Mouse (Mus musculus): ENCODE measurements around the gene Uprt. TPM values are rescaled to one million over a fixed set of nuclear protein-coding genes. Genes with fewer than 3 reads are reported as not detected.

Gene Uprt
- polyA plus RNA-seq (2014; fragmentation: Nextera tagmentation; extraction: Ambion mirVana), result 1.4 and 2.1 TPM in 2 replicates

DNA sequence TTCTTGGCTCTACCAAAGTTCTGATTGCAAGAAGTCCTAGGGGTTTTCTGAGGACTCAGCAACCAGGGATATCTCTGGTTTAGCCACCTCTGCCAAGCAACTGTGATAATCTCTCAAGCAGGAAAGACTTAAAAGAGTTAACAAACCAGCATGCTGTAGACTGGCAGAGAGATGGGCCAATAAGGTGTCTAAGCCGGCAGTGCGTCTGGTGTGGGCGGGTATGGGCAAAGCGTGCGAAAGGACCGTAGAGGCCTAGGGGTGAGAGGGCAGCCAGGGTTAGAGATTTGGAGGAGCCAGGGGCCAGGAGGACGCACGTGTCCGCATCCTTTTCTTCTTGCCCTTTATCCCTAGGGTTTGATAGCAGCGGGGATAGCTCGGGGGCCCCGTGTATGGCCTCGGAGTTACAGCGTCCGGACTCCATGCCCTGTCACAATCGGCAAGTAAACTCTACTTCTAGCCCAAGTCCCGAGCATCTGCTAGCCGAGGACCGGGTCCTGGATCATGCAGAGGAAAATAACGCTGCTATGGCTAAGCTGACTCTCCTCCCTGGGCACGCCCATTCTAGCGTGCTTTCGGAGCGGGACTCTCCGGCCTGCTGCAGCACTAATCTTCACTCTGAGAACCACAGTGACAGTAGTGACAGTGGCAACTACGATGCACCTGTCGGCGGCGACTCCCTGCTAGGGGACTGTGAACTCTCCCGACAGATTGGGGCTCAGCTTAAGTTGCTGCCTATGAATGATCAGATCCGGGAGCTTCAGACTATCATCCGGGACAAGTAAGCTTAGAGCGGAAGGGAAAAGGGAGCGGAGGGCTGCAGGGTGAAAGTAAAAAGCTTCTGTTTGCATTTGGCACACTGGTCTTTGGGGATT is at the start of gene Uprt:
Gene Uprt (plus strand): TSS at position 247 of the 872 bp plus-strand sequence.
- Histone ChIP-seq H3K4me1 (ENCODE audit: control insufficient read depth, insufficient read depth, low read length) (no peaks in the 10 kb centered on the region), H3K27ac (replicated peaks; ENCODE audit: low read depth, low read length) (no peak within 1 kb of the TSS), H3K4me3 (ENCODE audit: low read depth, low read length) (peak within 1 kb of the TSS; percentile 50), H3K36me3 (ENCODE audit: control insufficient read depth, insufficient read depth, low read length) (no peaks in the 10 kb centered on the region), H3K27me3 (ENCODE audit: control insufficient read depth, insufficient read depth, low read length) (peaks cover 10% of the 10 kb centered on the region), H3K9ac (ENCODE audit: low read length) (peak within 1 kb of the TSS; percentile 59), H3K4me2 (ENCODE audit: low read depth, severe bottlenecking) (peak within 1 kb of the TSS; percentile 51), H3K9me3 (ENCODE audit: control insufficient read depth, low read length) (no peaks in the 10 kb centered on the region)
- peak; percentile 79; the same call in 1 of the 2 replicates for ATAC-seq (ENCODE audit: insufficient number of reproducible peaks, low FRiP score, low TSS enrichment, low read depth)
- DNase-seq (ENCODE audit: low spot score), result peak; percentile 70
- WGBS, result 24% methylated on average over 34 of the region's 34 CpGs

DNA sequence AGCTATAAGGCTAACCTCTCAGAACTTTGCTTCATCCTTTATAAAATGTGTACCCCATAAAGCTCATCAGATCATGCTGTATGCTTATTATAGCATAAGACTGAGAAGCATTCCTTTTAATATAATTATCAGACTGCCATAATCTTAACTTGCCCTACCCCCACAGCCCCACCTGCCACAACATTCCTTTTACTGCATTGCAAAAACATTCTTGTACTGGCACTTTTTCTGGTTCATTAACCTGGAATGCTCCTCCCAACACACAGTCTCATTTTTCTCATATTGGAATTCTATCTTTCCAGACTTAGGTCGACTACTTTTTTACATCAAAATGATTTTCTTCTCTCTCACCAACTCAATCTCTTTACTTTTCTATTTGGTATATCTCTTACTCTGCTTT is 49.2 kb upstream of the Uprt start:
- Histone ChIP-seq H3K36me3 (ENCODE audit: control insufficient read depth, insufficient read depth, low read length) (no peaks in the 10 kb centered on the region), H3K27me3 (ENCODE audit: control insufficient read depth, insufficient read depth, low read length) (no peaks in the 10 kb centered on the region), H3K4me1 (ENCODE audit: control insufficient read depth, insufficient read depth, low read length) (no peaks in the 10 kb centered on the region), H3K4me3 (ENCODE audit: low read depth, low read length) (no peak overlapping the region), H3K9ac (ENCODE audit: low read length) (no peak overlapping the region), H3K27ac (replicated peaks; ENCODE audit: low read depth, low read length) (no peak overlapping the region), H3K9me3 (ENCODE audit: control insufficient read depth, low read length) (no peaks in the 10 kb centered on the region), H3K4me2 (ENCODE audit: low read depth, severe bottlenecking) (no peak overlapping the region)
- DNase-seq (ENCODE audit: low spot score) (no peak), ATAC-seq (ENCODE audit: insufficient number of reproducible peaks, low FRiP score, low TSS enrichment, low read depth) (no peak)
- whole genome bisulfite sequencing, result 57% methylated on average over 1 of the region's 1 CpGs

DNA sequence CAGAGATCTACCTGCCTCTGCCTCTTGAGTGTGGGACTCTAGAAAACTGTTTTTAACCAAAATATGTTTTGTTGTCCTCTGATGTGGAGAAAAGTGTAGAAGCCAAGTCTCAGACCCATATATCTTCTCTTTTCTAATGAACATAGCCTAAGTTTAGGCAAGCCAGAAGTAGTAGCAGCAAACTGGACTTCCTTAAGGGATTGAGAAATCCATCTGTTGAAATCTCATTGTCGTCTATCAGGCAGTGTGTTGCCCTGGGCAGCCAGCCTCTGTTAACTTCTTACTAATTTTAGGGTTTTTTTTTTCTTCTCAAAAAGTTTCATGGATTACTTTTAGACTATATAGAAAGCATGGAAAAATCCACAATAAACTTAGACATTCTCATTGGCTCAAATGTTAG is 30.2 kb upstream of the Uprt start:
- 87% methylated on average over 1 of the region's 1 CpGs for WGBS
- no peak for DNase-seq (ENCODE audit: low spot score)
- H3K27me3 ChIP-seq (ENCODE audit: control insufficient read depth, insufficient read depth, low read length), result no peaks in the 10 kb centered on the region

DNA sequence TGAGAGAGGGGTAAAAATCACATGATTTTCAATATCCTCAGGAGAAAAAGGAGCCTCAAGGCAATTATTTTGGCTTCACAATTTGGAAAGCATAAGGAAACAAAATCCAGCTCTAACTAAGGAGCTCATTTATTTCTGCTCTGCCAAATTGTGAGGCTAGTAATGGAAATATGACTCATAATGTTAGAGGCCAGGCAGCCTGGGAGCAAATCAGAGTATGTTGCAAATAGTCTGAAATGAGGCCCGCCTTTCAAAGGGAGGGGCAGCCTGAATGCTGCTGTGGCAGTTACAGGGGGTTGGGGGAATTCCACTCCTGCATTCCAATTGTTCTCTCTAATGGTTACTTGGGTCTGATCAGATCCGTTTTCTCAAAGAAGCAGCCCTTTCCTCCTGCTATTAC is 20.9 kb upstream of the Uprt start:
- DNase-seq (ENCODE audit: low spot score) (no peak), ATAC-seq (ENCODE audit: insufficient number of reproducible peaks, low FRiP score, low TSS enrichment, low read depth) (no peak)
- H3K27ac ChIP-seq (replicated peaks; ENCODE audit: low read depth, low read length), result no peak overlapping the region
- no peaks in the 10 kb centered on the region for H3K9me3 ChIP-seq (ENCODE audit: control insufficient read depth, low read length)
- no peaks in the 10 kb centered on the region for H3K4me1 ChIP-seq (ENCODE audit: control insufficient read depth, insufficient read depth, low read length)
- H3K36me3 ChIP-seq (ENCODE audit: control insufficient read depth, insufficient read depth, low read length), result no peaks in the 10 kb centered on the region
- no peak overlapping the region for H3K9ac ChIP-seq (ENCODE audit: low read length)
- H3K4me3 ChIP-seq (ENCODE audit: low read depth, low read length), result no peak overlapping the region
- WGBS, result 48% methylated on average over 2 of the region's 2 CpGs
- no peaks in the 10 kb centered on the region for H3K27me3 ChIP-seq (ENCODE audit: control insufficient read depth, insufficient read depth, low read length)
- no peak overlapping the region for H3K4me2 ChIP-seq (ENCODE audit: low read depth, severe bottlenecking)

More for the DNA sequence above, 30.2 kb upstream of the Uprt start:
- Histone ChIP-seq H3K36me3 (ENCODE audit: control insufficient read depth, insufficient read depth, low read length) (no peaks in the 10 kb centered on the region), H3K27ac (replicated peaks; ENCODE audit: low read depth, low read length) (no peak overlapping the region), H3K9ac (ENCODE audit: low read length) (no peak overlapping the region), H3K4me1 (ENCODE audit: control insufficient read depth, insufficient read depth, low read length) (no peaks in the 10 kb centered on the region), H3K4me2 (ENCODE audit: low read depth, severe bottlenecking) (no peak overlapping the region), H3K9me3 (ENCODE audit: control insufficient read depth, low read length) (no peaks in the 10 kb centered on the region), H3K4me3 (ENCODE audit: low read depth, low read length) (no peak overlapping the region)
- no peak for ATAC-seq (ENCODE audit: insufficient number of reproducible peaks, low FRiP score, low TSS enrichment, low read depth)

DNA sequence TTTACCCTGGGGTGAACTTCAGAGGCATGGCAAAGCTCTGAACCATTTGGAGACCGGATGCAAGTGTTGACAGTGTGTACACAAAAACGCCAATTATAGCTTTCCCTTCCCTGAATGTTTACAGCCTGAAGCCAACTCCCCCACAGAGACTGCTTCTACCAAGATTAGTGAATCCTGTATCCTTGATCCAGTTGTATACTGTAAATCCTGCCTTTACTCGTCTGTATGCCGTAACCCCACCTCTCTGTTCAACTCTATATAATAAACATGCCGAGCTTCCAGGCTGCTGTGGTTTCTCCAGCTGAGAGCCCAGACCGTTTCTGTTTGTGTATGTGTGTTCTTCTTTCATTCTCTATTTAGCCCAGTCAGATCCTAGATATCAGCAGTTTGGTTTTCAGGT is 18.2 kb upstream of the Uprt start:
- Histone ChIP-seq H3K27me3 (ENCODE audit: control insufficient read depth, insufficient read depth, low read length) (no peaks in the 10 kb centered on the region), H3K27ac (replicated peaks; ENCODE audit: low read depth, low read length) (no peak overlapping the region), H3K4me3 (ENCODE audit: low read depth, low read length) (no peak overlapping the region), H3K4me2 (ENCODE audit: low read depth, severe bottlenecking) (no peak overlapping the region), H3K9ac (ENCODE audit: low read length) (no peak overlapping the region), H3K4me1 (ENCODE audit: control insufficient read depth, insufficient read depth, low read length) (no peaks in the 10 kb centered on the region), H3K36me3 (ENCODE audit: control insufficient read depth, insufficient read depth, low read length) (no peaks in the 10 kb centered on the region), H3K9me3 (ENCODE audit: control insufficient read depth, low read length) (no peaks in the 10 kb centered on the region)
- WGBS, result 65% methylated on average over 6 of the region's 6 CpGs
- ATAC-seq (ENCODE audit: insufficient number of reproducible peaks, low FRiP score, low TSS enrichment, low read depth) (no peak), DNase-seq (ENCODE audit: low spot score) (no peak)

DNA sequence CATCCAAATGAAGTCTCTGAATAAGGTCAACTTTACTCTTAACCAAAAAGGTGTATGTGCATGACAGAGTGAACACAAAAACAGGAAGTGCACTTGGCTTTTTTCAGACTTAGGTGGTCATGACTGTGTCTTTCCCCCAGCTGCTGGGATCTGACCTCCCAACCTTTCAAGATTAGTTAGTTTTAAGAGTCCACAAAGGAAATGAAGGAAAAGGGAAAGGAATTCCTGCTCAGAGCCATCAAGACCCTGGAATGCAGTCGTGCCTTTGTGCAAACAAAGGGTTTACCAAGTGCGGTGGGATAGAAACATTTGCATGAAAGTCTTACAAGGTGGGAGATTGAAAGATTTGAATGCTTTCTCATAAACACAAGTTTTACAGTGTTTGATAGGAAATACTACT is 4.6 kb upstream of the Uprt start:
- Histone ChIP-seq H3K36me3 (ENCODE audit: control insufficient read depth, insufficient read depth, low read length) (no peaks in the 10 kb centered on the region), H3K9ac (ENCODE audit: low read length) (no peak overlapping the region), H3K9me3 (ENCODE audit: control insufficient read depth, low read length) (no peaks in the 10 kb centered on the region), H3K4me1 (ENCODE audit: control insufficient read depth, insufficient read depth, low read length) (no peaks in the 10 kb centered on the region), H3K4me2 (ENCODE audit: low read depth, severe bottlenecking) (no peak overlapping the region), H3K27me3 (ENCODE audit: control insufficient read depth, insufficient read depth, low read length) (peaks cover 8% of the 10 kb centered on the region; the same call in 1 of the 2 replicates), H3K27ac (replicated peaks; ENCODE audit: low read depth, low read length) (no peak overlapping the region), H3K4me3 (ENCODE audit: low read depth, low read length) (no peak overlapping the region)
- DNase-seq (ENCODE audit: low spot score) (no peak), ATAC-seq (ENCODE audit: insufficient number of reproducible peaks, low FRiP score, low TSS enrichment, low read depth) (no peak)
- WGBS, result 26% methylated on average over 2 of the region's 2 CpGs

DNA sequence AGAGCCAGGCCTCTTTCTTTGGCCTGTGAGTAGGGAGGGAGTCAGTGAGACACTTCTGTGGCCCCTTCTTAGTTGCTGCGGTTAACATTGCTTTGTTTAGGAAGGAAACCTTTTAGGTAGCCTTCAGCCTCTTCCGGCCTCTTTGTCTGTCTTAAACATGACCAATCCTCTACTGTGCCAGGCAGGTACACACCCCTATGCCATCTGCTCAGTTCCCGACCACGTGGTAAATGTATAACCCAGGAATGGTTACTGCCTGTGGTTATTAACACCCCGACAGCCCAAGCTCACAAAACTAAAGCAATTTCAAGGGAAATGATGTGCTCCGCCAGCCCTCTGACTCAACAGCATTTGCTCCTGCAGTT is 808 bp downstream of the Uprt start:
- Histone ChIP-seq H3K4me3 (ENCODE audit: low read depth, low read length) (peak overlapping the region; percentile 50), H3K9me3 (ENCODE audit: control insufficient read depth, low read length) (no peaks in the 10 kb centered on the region), H3K4me2 (ENCODE audit: low read depth, severe bottlenecking) (peak overlapping the region; percentile 51), H3K27ac (replicated peaks; ENCODE audit: low read depth, low read length) (no peak overlapping the region), H3K9ac (ENCODE audit: low read length) (peak overlapping the region; percentile 59), H3K4me1 (ENCODE audit: control insufficient read depth, insufficient read depth, low read length) (no peaks in the 10 kb centered on the region), H3K36me3 (ENCODE audit: control insufficient read depth, insufficient read depth, low read length) (no peaks in the 10 kb centered on the region), H3K27me3 (ENCODE audit: control insufficient read depth, insufficient read depth, low read length) (peaks cover 10% of the 10 kb centered on the region)
- WGBS, result 34% methylated on average over 6 of the region's 6 CpGs
- DNase-seq (ENCODE audit: low spot score), result peak; percentile 22
- ATAC-seq (ENCODE audit: insufficient number of reproducible peaks, low FRiP score, low TSS enrichment, low read depth), result no peak

DNA sequence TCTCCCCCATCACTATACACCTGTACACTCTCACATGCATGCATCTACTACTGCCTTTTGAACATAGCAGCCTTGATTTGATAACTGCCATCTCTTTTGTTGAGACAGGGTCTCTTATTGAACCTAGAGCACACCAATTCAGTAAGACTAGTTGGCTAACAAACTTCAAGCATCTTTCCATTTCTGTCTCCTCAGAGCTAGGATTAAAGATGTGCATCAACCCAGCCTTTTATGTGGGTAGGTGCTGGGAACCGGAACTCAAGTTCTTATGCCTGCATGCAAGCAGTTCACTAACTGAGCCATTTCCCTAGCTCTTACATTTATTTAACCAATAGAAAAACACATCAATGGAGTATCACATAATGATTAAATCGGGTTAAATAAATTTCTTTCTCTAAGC is 3.0 kb downstream of the Uprt start:
- H3K27me3 ChIP-seq (ENCODE audit: control insufficient read depth, insufficient read depth, low read length), result peaks cover 10% of the 10 kb centered on the region
- H3K36me3 ChIP-seq (ENCODE audit: control insufficient read depth, insufficient read depth, low read length), result no peaks in the 10 kb centered on the region
- H3K4me3 ChIP-seq (ENCODE audit: low read depth, low read length), result no peak overlapping the region
- H3K4me2 ChIP-seq (ENCODE audit: low read depth, severe bottlenecking), result no peak overlapping the region
- no peak for ATAC-seq (ENCODE audit: insufficient number of reproducible peaks, low FRiP score, low TSS enrichment, low read depth)
- no peaks in the 10 kb centered on the region for H3K4me1 ChIP-seq (ENCODE audit: control insufficient read depth, insufficient read depth, low read length)
- 88% methylated on average over 2 of the region's 2 CpGs for WGBS
- no peak for DNase-seq (ENCODE audit: low spot score)
- no peaks in the 10 kb centered on the region for H3K9me3 ChIP-seq (ENCODE audit: control insufficient read depth, low read length)
- H3K9ac ChIP-seq (ENCODE audit: low read length), result no peak overlapping the region
- H3K27ac ChIP-seq (replicated peaks; ENCODE audit: low read depth, low read length), result no peak overlapping the region
